Mouse (Mus musculus) stomach, postnatal 0 days (tissue): ENCODE results near the gene Sgcb. TPM values are rescaled to one million over a fixed set of nuclear protein-coding genes. Genes with fewer than 3 reads are reported as not detected.
"Not testable (repeated sequence)": the region's sequence is repeated elsewhere in the genome, so short reads cannot be mapped to it uniquely, and the experiment has no call there.

Experiments
- ATAC-seq: fragments of 200-750 bp; cut with Nextera tagmentation; 2 replicates; pipeline ENCODE4 v1.8.0; 2017; ENCODE audit not compliant: low FRiP score, low TSS enrichment
- DNase-seq: peaks from one replicate; pipeline ENCODE4 v3.0.0-alpha.2; 2016; ENCODE audit warnings: low spot score
- H3K27ac ChIP-seq: fragments of 300-500 bp; sonication (generic); replicated peaks from 2 replicates; pipeline ENCODE4 v1.5.1; 2014; ENCODE audit warnings: mild to moderate bottlenecking, control low read depth
- H3K27me3 ChIP-seq: fragments of 300-500 bp; sonication (generic); 2 replicates; pipeline ENCODE4 v1.6.1; 2014; ENCODE audit warnings: low read length; ENCODE audit not compliant: control insufficient read depth, insufficient read depth
- H3K36me3 ChIP-seq: fragments of 300-500 bp; sonication (generic); 2 replicates; pipeline ENCODE4 v1.6.1; 2014; ENCODE audit warnings: low read length, mixed read lengths; ENCODE audit not compliant: control insufficient read depth, insufficient read depth
- H3K4me1 ChIP-seq: fragments of 300-500 bp; sonication (generic); replicated peaks from 2 replicates; pipeline ENCODE4 v1.6.1; 2014; ENCODE audit warnings: antibody characterized with exemption; ENCODE audit not compliant: control insufficient read depth, insufficient read depth
- H3K4me2 ChIP-seq: fragments of 300-500 bp; sonication (generic); replicated peaks from 2 replicates; pipeline ENCODE4 v1.6.1; 2014; ENCODE audit warnings: low read depth, mild to moderate bottlenecking, control low read depth, moderate library complexity
- H3K4me3 ChIP-seq: fragments of 300-500 bp; sonication (generic); 2 replicates; pipeline ENCODE4 v1.5.1; 2014; ENCODE audit warnings: low read depth, low read length, control low read depth
- H3K9ac ChIP-seq: fragments of 300-500 bp; sonication (generic); 2 replicates; pipeline ENCODE4 v1.6.1; 2014; ENCODE audit warnings: mild to moderate bottlenecking, low read length, control low read depth, mixed read lengths
- H3K9me3 ChIP-seq: fragments of 300-500 bp; sonication (generic); 2 replicates; pipeline ENCODE4 v1.6.1; 2016; ENCODE audit warnings: low read length; ENCODE audit not compliant: control insufficient read depth
- CTCF ChIP-seq: IDR thresholded peaks from 2 replicates; pipeline ENCODE4 v1.5.1; 2016; ENCODE audit warnings: antibody characterized with exemption, low read depth, mild to moderate bottlenecking, moderate library complexity
- EP300 ChIP-seq: optimal IDR thresholded peaks from 2 replicates; pipeline ENCODE3; 2016; ENCODE audit warnings: antibody characterized with exemption
- WGBS: fragments of 180-500 bp; shearing (Covaris S2); extraction: QIAGEN DNeasy Blood & Tissue Kit; methylation state at CpG from one replicate; pipeline ENCODE4 v1.1.7; 2014; 5-methylcytosine and 5-hydroxymethylcytosine counted together
- polyA plus RNA-seq: library from polyadenylated mRNA; unstranded; fragments of >200 nt; fragmentation: Nextera tagmentation; extraction: Ambion mirVana; gene quantifications from 2 replicates; pipeline ENCODE4 v1.2.1, GENCODE M21; 2015

Gene Sgcb
- polyA plus RNA-seq, 1 experiment from 2014 or later, result 12.7 TPM

- no peak for ATAC-seq
- 69% methylated on average over 8 of the region's 8 CpGs for WGBS
These were observed 46.2 kb downstream of the Sgcb start for GRCm38 (mm10) chr5:73601361-73601763.

GRCm38 (mm10) chr5:73599991-73600390 lies 47.6 kb downstream of the Sgcb start:
- H3K9me3 ChIP-seq, result no peaks in the 10 kb centered on the region
- WGBS, result 77% methylated on average over 2 of the region's 2 CpGs
- H3K36me3 ChIP-seq, result no peaks in the 10 kb centered on the region
- ATAC-seq (no peak), DNase-seq (no peak)
- TF ChIP-seq EP300 (no peak), CTCF (no peak)
- H3K27me3 ChIP-seq, result no peaks in the 10 kb centered on the region
- no peak overlapping the region for H3K27ac ChIP-seq
- H3K9ac ChIP-seq, result no peak overlapping the region
- H3K4me3 ChIP-seq, result no peak overlapping the region
- H3K4me2 ChIP-seq, result no peak overlapping the region
- H3K4me1 ChIP-seq, result no peaks in the 10 kb centered on the region

More at GRCm38 (mm10) chr5:73601361-73601763, 46.2 kb downstream of the Sgcb start:
- Histone ChIP-seq H3K4me2 (no peak overlapping the region), H3K4me1 (no peaks in the 10 kb centered on the region), H3K9ac (no peak overlapping the region), H3K27ac (no peak overlapping the region), H3K36me3 (no peaks in the 10 kb centered on the region), H3K9me3 (no peaks in the 10 kb centered on the region), H3K27me3 (no peaks in the 10 kb centered on the region), H3K4me3 (no peak overlapping the region)
- no peak for TF ChIP-seq EP300
- no peak for TF ChIP-seq CTCF
- no peak for DNase-seq

GRCm38 (mm10) chr5:73598943-73599695 lies 48.5 kb downstream of the Sgcb start:
- WGBS, result 71% methylated on average over 5 of the region's 5 CpGs
- Histone ChIP-seq H3K9ac (no peak overlapping the region), H3K27me3 (no peaks in the 10 kb centered on the region), H3K36me3 (no peaks in the 10 kb centered on the region), H3K27ac (no peak overlapping the region), H3K9me3 (no peaks in the 10 kb centered on the region), H3K4me2 (no peak overlapping the region), H3K4me3 (no peak overlapping the region), H3K4me1 (no peaks in the 10 kb centered on the region)
- DNase-seq (no peak), ATAC-seq (no peak)
- TF ChIP-seq CTCF (no peak), EP300 (no peak)

GRCm38 (mm10) chr5:73587119-73587518 lies 60.5 kb downstream of the Sgcb start:
- 58% methylated on average over 3 of the region's 3 CpGs for whole genome bisulfite sequencing
- Histone ChIP-seq H3K36me3 (no peaks in the 10 kb centered on the region), H3K9ac (no peak overlapping the region), H3K27ac (no peak overlapping the region), H3K4me3 (no peak overlapping the region), H3K4me2 (no peak overlapping the region), H3K27me3 (no peaks in the 10 kb centered on the region), H3K9me3 (no peaks in the 10 kb centered on the region), H3K4me1 (no peaks in the 10 kb centered on the region)
- DNase-seq, result no peak
- TF ChIP-seq CTCF (no peak), EP300 (no peak)
- ATAC-seq, result no peak

- Histone ChIP-seq H3K4me2 (no peak overlapping the region), H3K9me3 (no peaks in the 10 kb centered on the region), H3K4me1 (no peaks in the 10 kb centered on the region), H3K27ac (no peak overlapping the region), H3K36me3 (no peaks in the 10 kb centered on the region), H3K27me3 (no peaks in the 10 kb centered on the region), H3K9ac (no peak overlapping the region), H3K4me3 (no peak overlapping the region)
- no peak for TF ChIP-seq EP300
- no peak for TF ChIP-seq CTCF
- DNase-seq, result no peak
- ATAC-seq, result no peak
- 60% methylated on average over 4 of the region's 4 CpGs for WGBS
These were observed 61.0 kb downstream of the Sgcb start for GRCm38 (mm10) chr5:73586597-73586996.

- no peaks in the 10 kb centered on the region for H3K4me1 ChIP-seq
- H3K4me3 ChIP-seq, result no peak overlapping the region
- no peaks in the 10 kb centered on the region for H3K36me3 ChIP-seq
- DNase-seq (no peak), ATAC-seq (no peak)
- 42% methylated on average over 7 of the region's 7 CpGs for WGBS
- no peaks in the 10 kb centered on the region for H3K9me3 ChIP-seq
- H3K27me3 ChIP-seq, result no peaks in the 10 kb centered on the region
- H3K9ac ChIP-seq, result no peak overlapping the region
- no peak overlapping the region for H3K27ac ChIP-seq
- H3K4me2 ChIP-seq, result no peak overlapping the region
- no peak for TF ChIP-seq CTCF
- no peak for TF ChIP-seq EP300
These were observed 62.1 kb downstream of the Sgcb start for GRCm38 (mm10) chr5:73585212-73586115.

- H3K4me2 ChIP-seq, ATAC-seq, DNase-seq, H3K4me3 ChIP-seq, H3K27ac ChIP-seq, H3K36me3 ChIP-seq, H3K27me3 ChIP-seq, H3K9ac ChIP-seq, H3K4me1 ChIP-seq, H3K9me3 ChIP-seq: not testable (repeated sequence)
- 79% methylated on average over 6 of the region's 6 CpGs for WGBS
These were observed 63.6 kb downstream of the Sgcb start for GRCm38 (mm10) chr5:73584011-73584410.
